Mouse (Mus musculus) C2C12 (cell line): ENCODE measurements at regions not wholly inside any gene's neighbourhood (a gene's known extent, or its start where the extent isn't known, plus 50 kb on each side); places are given as distances from the start of the nearest gene placed in this dataset.

Source experiments
- CTCF ChIP-seq: IDR thresholded peaks from one replicate; pipeline ENCODE4 v1.5.1; 2011; ENCODE audit not compliant: control insufficient read depth, insufficient read depth, insufficient read length
- MAX ChIP-seq: IDR thresholded peaks from one replicate; pipeline ENCODE4 v1.6.1; 2011; ENCODE audit warnings: mild to moderate bottlenecking, control low read depth
- USF1 ChIP-seq: IDR thresholded peaks from one replicate; pipeline ENCODE4 v1.6.1; 2011; ENCODE audit warnings: low read depth, mild to moderate bottlenecking, control low read depth, moderate library complexity

DNA sequence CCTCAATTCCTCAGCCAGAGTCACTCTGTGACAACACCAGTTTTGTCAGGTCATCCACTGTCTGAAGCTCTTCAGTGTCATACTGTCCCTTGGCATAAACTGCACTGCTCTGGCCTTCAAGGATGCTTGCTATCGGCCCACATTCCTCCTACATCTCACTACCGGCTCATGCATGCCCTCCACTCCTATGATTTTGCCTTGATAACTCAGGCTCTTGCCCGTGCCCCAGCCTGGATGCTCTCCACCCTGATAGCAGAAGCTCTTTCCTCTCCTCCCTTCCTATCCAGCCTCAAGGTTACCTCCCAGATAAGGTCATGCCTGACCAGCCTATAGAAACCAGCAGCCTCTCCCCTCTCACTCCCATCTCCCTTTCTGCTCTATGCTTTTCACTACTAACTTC is 74.8 kb downstream of the Sox4 start:
- TF ChIP-seq CTCF, result no peak
- no peak for TF ChIP-seq MAX
- no peak for TF ChIP-seq USF1
